Mouse (Mus musculus): Measurements from ENCODE around the gene Proser3.

Proser3 gene

DNA sequence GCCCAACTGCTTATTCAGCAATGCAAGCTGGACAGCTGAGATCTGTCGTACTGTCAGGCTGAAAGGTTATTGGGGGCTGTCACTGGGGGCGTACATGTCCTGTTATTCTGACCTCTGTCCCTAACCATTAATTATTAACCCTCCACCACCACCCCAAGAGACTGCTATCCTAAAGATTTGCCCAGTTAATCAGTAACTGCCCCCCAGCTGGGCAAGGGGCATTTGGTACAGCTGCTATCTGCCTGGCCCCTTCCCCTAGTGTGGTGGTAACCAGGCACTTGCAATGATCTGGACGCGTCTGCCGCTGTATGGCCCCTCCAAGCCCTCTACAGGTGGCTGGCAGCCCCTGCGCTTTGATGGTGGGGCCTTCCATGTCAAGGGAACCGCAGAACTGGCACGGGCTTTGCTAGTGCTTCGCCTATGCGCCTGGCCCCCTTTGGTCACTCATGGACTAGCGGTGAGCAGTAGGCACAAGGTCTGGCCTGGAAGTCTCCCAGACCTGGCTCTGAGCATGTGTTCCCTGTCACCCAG, 58.6 kb downstream of the Proser3 start, which contains the start of gene Prodh2:
TSS of gene Prodh2 (plus strand) at position 222 of the 531 bp plus-strand sequence.
- intact Hi-C loops (cut with DNase I), result loop anchor here (5.0 to 10.0 kb wide), 2 partner anchors 46 to 119 kb away; partner anchors contain the start of gene Aplp1

DNA sequence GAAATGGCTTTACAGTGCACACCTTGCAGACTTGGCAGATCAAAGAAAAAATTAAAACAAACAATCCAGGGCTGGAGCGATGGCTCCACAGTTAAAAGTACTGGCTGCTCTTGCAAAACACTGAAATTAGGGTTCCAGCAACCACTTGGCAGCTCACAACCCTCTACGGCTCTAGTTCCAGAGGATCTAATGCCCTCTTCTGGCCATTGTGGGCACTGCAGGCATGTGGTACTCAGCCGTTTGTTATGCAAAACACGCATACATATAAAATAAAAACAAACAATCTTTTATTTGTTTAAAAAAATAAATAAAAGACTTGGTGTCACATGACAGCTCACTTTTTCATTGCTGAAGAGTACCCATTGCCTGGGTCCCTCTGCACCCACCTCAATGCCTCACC, 59.3 kb downstream of the Proser3 start:
- intact Hi-C loops (cut with DNase I), result loop anchor here (5.0 to 10.0 kb wide), 2 partner anchors 45 to 118 kb away; partner anchors contain the start of gene Aplp1

DNA sequence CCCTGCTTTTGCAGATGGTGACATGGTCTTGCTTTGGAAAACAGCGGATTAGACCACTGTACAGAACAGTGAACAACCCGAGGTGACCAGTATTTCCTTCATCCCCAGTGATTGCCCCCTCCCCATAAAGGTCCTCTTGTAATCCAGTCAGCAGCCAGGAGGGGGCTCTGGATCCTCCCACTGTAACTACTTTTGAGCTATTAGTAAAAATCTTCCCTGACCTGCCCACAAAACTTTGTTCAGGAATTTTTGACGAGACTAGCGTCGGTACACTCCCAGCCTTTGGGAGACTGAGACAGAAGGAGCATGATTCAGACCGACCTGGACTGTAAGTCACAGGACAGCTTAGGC, 61.2 kb downstream of the Proser3 start:
- intact Hi-C loops (cut with DNase I), result loop anchor here (5.0 to 10.0 kb wide), 2 partner anchors 44 to 116 kb away; partner anchors contain the start of gene Aplp1

DNA sequence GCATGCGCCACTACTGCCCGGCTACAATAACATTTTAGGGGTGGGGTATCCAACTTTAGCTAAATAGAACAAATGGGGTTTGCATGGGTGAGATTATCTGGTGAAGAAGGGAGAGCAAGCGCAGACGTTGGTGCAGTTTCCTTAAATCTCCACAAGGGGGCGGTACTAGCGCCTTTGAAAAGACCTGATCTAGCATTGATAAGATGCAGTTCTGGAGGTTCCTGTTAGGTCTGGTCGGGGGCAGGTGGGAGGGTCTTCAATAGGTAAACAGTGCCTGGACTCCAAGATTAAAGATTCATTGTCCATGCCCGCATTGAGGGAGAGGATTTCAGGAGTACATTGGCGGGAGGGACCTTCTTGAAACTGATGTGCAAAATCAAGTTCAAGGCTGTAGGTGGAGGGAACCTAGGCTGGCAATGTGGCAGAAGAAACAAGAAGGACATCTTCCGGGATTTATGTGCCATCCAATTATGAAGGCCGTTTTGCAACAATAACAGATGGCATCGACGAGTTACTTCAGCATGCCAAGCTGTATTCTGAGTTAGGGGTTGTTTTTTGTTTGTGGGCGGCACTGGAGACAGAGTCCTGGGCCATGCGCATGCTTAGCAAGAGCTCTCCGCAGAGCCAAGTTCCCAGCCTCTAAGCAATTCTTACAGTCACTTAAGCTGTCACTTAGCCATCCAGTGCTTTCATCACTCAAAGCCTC, 61.7 kb downstream of the Proser3 start:
- intact Hi-C loops (cut with DNase I), result loop anchor here (5.0 to 10.0 kb wide), 2 partner anchors 43 to 116 kb away; partner anchors contain the start of gene Aplp1

Small RNA genes lying within 50 kb of the gene (microRNA-seq; reads per million reads assigned to microRNA genes)
- gene Gm38670, result 0.80 to 1.4 reads per million in 2 experiments
- gene Mir3569, result 0 to 0.37 reads per million in 2 experiments
